Mouse (Mus musculus) embryonic facial prominence, embryonic 11.5 days (tissue): ENCODE measurements around the gene Olfr549. TPM values are rescaled to one million over a fixed set of nuclear protein-coding genes. Genes with fewer than 3 reads are reported as not detected.
A peak's percentile ranks its signal among the peaks of the same experiment; 100 is the strongest.

Source experiments
- ATAC-seq: fragments of 200-750 bp; cut with Nextera tagmentation; replicated peaks from 2 replicates; pipeline ENCODE4 v1.8.0; 2017; ENCODE audit warnings: low read depth; ENCODE audit not compliant: insufficient number of reproducible peaks, low FRiP score, low TSS enrichment
- DNase-seq: peaks from one replicate; pipeline ENCODE4 v3.0.0-alpha.2; 2015; ENCODE audit warnings: low spot score
- H3K27ac ChIP-seq: fragments of 300-500 bp; sonication (generic); replicated peaks from 2 replicates; pipeline ENCODE4 v1.5.1; 2014; ENCODE audit warnings: mild to moderate bottlenecking, low read depth, low read length, control low read depth
- H3K27me3 ChIP-seq: fragments of 300-500 bp; sonication (generic); 2 replicates; pipeline ENCODE4 v1.6.1; 2014; ENCODE audit warnings: mild to moderate bottlenecking, low read length, moderate library complexity, mixed read lengths; ENCODE audit not compliant: control insufficient read depth, insufficient read depth
- H3K36me3 ChIP-seq: fragments of 300-500 bp; sonication (generic); replicated peaks from 2 replicates; pipeline ENCODE4 v1.6.1; 2014; ENCODE audit warnings: low read depth, mild to moderate bottlenecking, low read length, moderate library complexity, mixed read lengths; ENCODE audit not compliant: control insufficient read depth, insufficient read depth
- H3K4me1 ChIP-seq: fragments of 300-500 bp; sonication (generic); 2 replicates; pipeline ENCODE4 v1.6.1; 2014; ENCODE audit warnings: low read length, mixed read lengths; ENCODE audit not compliant: control insufficient read depth, insufficient read depth
- H3K4me2 ChIP-seq: fragments of 300-500 bp; sonication (generic); 2 replicates; pipeline ENCODE4 v1.6.1; 2014; ENCODE audit warnings: low read depth, mild to moderate bottlenecking, control low read depth, low read length, moderate library complexity
- H3K4me3 ChIP-seq: fragments of 300-500 bp; sonication (generic); 2 replicates; pipeline ENCODE4 v1.5.1; 2014; ENCODE audit warnings: low read depth, low read length, control low read depth
- H3K9ac ChIP-seq: fragments of 300-500 bp; sonication (generic); replicated peaks from 2 replicates; pipeline ENCODE4 v1.6.1; 2014; ENCODE audit warnings: mild to moderate bottlenecking, control low read depth, low read length
- H3K9me3 ChIP-seq: fragments of 300-500 bp; sonication (generic); replicated peaks from 2 replicates; pipeline ENCODE4 v1.6.1; 2016; ENCODE audit warnings: mild to moderate bottlenecking, low read length, inconsistent platforms, mixed read lengths; ENCODE audit not compliant: control insufficient read depth
- WGBS: fragments of 180-500 bp; shearing (Covaris S2); extraction: QIAGEN DNeasy Blood & Tissue Kit; methylation state at CpG from one replicate; pipeline ENCODE4 v1.1.7; 2014; 5-methylcytosine and 5-hydroxymethylcytosine counted together
- polyA plus RNA-seq: library from polyadenylated mRNA; unstranded; fragments of >200 nt; fragmentation: Nextera tagmentation; extraction: Ambion mirVana; gene quantifications from 2 replicates; pipeline ENCODE4 v1.2.1, GENCODE M21; 2014

Olfr549 gene
- polyA plus RNA-seq, 1 experiment from 2014 or later = not detected

GRCm38 (mm10) chr7:102564999-102565997 lies 15.6 kb downstream of the Olfr549 start, which contains the start of gene Trim21:
Gene Trim21, minus strand, starts transcription at chr7:102565486.
- no peaks in the 10 kb centered on the region for H3K36me3 ChIP-seq
- WGBS = 18% methylated on average over 10 of the region's 10 CpGs
- H3K9ac ChIP-seq = peak within 1 kb of the TSS; percentile 42
- peak within 1 kb of the TSS; percentile 36 for H3K4me3 ChIP-seq
- no peaks in the 10 kb centered on the region for H3K27me3 ChIP-seq
- no peaks in the 10 kb centered on the region for H3K4me1 ChIP-seq
- no peak within 1 kb of the TSS for H3K27ac ChIP-seq
- H3K4me2 ChIP-seq = peak within 1 kb of the TSS; percentile 39
- ATAC-seq (peak; percentile 93), DNase-seq (peak; percentile 70)
- H3K9me3 ChIP-seq = no peaks in the 10 kb centered on the region

GRCm38 (mm10) chr7:102566219-102566618 lies 16.5 kb downstream of the Olfr549 start:
- Histone ChIP-seq H3K4me1 (no peaks in the 10 kb centered on the region), H3K27me3 (no peaks in the 10 kb centered on the region), H3K4me2 (no peak overlapping the region), H3K27ac (no peak overlapping the region), H3K9ac (no peak overlapping the region), H3K9me3 (no peaks in the 10 kb centered on the region), H3K4me3 (no peak overlapping the region), H3K36me3 (no peaks in the 10 kb centered on the region)
- ATAC-seq (no peak), DNase-seq (no peak)
- 83% methylated on average over 4 of the region's 4 CpGs for WGBS

GRCm38 (mm10) chr7:102571142-102571541 lies 21.5 kb downstream of the Olfr549 start, which contains the start of gene Olfr550:
Gene Olfr550, plus strand, starts transcription at chr7:102571442.
- Histone ChIP-seq H3K4me1 (no peaks in the 10 kb centered on the region), H3K27ac (no peak within 1 kb of the TSS), H3K9me3 (no peaks in the 10 kb centered on the region), H3K9ac (no peak within 1 kb of the TSS), H3K4me2 (no peak within 1 kb of the TSS), H3K36me3 (no peaks in the 10 kb centered on the region), H3K27me3 (no peaks in the 10 kb centered on the region), H3K4me3 (no peak within 1 kb of the TSS)
- no peak for DNase-seq
- no peak for ATAC-seq
- WGBS = 92% methylated on average over 8 of the region's 8 CpGs

- ATAC-seq (no peak), DNase-seq (peak; percentile 21)
- Histone ChIP-seq H3K36me3 (no peaks in the 10 kb centered on the region), H3K9me3 (no peaks in the 10 kb centered on the region), H3K4me1 (no peaks in the 10 kb centered on the region), H3K27ac (no peak overlapping the region), H3K4me3 (no peak overlapping the region), H3K4me2 (no peak overlapping the region), H3K9ac (no peak overlapping the region), H3K27me3 (no peaks in the 10 kb centered on the region)
- WGBS = 86% methylated on average over 3 of the region's 3 CpGs
Observed at GRCm38 (mm10) chr7:102573174-102573830, 23.6 kb downstream of the Olfr549 start.

- WGBS = 66% methylated on average over 6 of the region's 6 CpGs
- Histone ChIP-seq H3K9ac (no peak overlapping the region), H3K27ac (no peak overlapping the region), H3K4me2 (no peak overlapping the region), H3K27me3 (no peaks in the 10 kb centered on the region), H3K4me3 (no peak overlapping the region), H3K9me3 (no peaks in the 10 kb centered on the region), H3K36me3 (no peaks in the 10 kb centered on the region), H3K4me1 (no peaks in the 10 kb centered on the region)
- ATAC-seq (no peak), DNase-seq (no peak)
Observed at GRCm38 (mm10) chr7:102575998-102576397, 26.3 kb downstream of the Olfr549 start.

- Histone ChIP-seq H3K4me3 (no peak within 1 kb of the TSS), H3K4me2 (no peak within 1 kb of the TSS), H3K36me3 (no peaks in the 10 kb centered on the region), H3K9ac (no peak within 1 kb of the TSS), H3K27ac (no peak within 1 kb of the TSS), H3K27me3 (no peaks in the 10 kb centered on the region), H3K4me1 (no peaks in the 10 kb centered on the region), H3K9me3 (no peaks in the 10 kb centered on the region)
- 92% methylated on average over 3 of the region's 3 CpGs for WGBS
- DNase-seq = no peak
- no peak for ATAC-seq
Observed at GRCm38 (mm10) chr7:102591786-102592185, 42.1 kb downstream of the Olfr549 start, which contains the start of gene Olfr551. Gene Olfr551, minus strand, starts transcription at chr7:102591886.

GRCm38 (mm10) chr7:102597378-102598031 lies 47.8 kb downstream of the Olfr549 start, which contains the start of gene Olfr552:
Gene Olfr552, plus strand, starts transcription at chr7:102597770.
- Histone ChIP-seq H3K9me3 (no peaks in the 10 kb centered on the region), H3K9ac (no peak within 1 kb of the TSS), H3K4me3 (no peak within 1 kb of the TSS), H3K36me3 (no peaks in the 10 kb centered on the region), H3K4me1 (no peaks in the 10 kb centered on the region), H3K27me3 (no peaks in the 10 kb centered on the region), H3K4me2 (no peak within 1 kb of the TSS), H3K27ac (no peak within 1 kb of the TSS)
- DNase-seq (no peak), ATAC-seq (no peak)
- 35% methylated on average over 1 of the region's 1 CpGs for whole genome bisulfite sequencing
